Mouse (Mus musculus): Measurements from ENCODE around the gene Nppa. TPM values are rescaled to one million over a fixed set of nuclear protein-coding genes. Genes with fewer than 3 reads are reported as not detected.
"Not testable (repeated sequence)": the region's sequence is repeated elsewhere in the genome, so short reads cannot be mapped to it uniquely, and the experiment has no call there.

Gene Nppa
- total RNA-seq, 2 experiments from 2014 or later: not detected

DNA sequence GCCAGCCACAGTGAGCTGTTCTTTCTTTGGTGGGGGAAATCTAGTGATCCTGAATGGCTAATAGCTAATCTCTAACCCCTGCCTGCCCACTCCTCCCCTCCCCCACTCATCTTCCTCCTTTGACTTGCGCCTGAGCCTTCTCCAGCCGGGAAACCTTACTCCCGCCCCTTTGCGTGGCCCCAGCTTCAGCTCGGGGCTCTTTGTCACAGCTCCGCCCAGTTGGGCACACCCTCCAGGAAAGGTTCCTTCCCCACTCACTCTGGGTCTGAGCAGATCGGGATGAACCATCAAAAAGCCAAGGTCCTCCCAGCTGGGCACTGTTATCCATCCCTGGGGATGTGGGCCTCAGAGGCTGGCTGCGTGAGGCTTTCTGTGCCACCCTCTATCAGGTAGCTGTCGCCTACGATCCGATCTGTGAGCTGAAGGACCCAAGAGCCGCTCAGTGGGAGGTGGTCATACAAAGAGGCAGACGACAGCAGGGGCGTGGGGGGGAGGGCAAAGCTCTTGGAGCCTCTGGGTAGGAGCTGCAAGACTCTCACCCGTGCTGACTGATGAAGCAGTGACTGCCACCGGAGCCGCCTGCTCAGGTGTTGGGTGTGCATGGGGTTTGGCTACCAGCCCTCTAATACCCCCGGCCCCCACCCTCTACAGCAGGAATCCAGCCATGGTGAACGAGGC lies 40.5 kb downstream of the Nppa start:
- H3K4me3 ChIP-seq: peak overlapping the region; percentile 92
- DNase-seq (ENCODE audit: extremely low spot score in 1 of 2, low spot score in 2 of 2): peak; percentile 48 to 56
- intact Hi-C loops (cut with DNase I): no loop called here
- TF ChIP-seq CTCF (IDR thresholded peaks at IDR 0.05): no peak
- peak overlapping the region; percentile 87 for H3K27ac ChIP-seq

DNA sequence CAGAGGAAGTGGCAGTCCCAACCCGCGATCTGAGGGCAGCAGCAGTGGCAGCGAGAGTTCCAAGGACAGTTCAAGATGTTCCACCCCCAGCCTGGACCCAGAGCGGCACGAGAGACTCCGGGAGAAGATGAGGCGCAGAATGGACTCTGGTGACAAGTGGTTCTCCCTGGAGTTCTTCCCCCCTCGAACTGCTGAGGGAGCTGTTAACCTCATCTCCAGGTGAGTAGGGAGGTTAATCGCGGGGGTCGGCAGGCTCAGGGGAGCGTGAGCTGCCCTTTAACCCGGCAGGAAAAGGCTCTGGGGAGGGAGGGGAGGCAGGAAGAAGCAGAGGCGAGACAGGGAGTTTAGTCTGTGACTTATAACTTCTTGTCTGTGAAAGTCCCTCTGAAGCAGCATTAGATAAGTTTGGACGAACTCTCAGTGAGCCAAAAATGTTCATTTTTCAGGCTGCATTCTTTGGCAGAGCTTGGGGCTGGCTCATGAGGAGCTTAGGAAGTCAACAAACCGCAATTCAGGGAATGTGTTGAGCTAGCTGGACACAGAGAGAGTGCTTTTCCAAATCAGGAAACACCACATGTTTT lies 41.2 kb downstream of the Nppa start:
- H3K4me3 ChIP-seq: peak overlapping the region; percentile 92
- H3K27ac ChIP-seq: peak overlapping the region; percentile 87
- no peak for DNase-seq (ENCODE audit: extremely low spot score in 1 of 2, low spot score in 2 of 2)
- intact Hi-C loops (cut with DNase I): no loop called here
- no peak for TF ChIP-seq CTCF (IDR thresholded peaks at IDR 0.05)

DNA sequence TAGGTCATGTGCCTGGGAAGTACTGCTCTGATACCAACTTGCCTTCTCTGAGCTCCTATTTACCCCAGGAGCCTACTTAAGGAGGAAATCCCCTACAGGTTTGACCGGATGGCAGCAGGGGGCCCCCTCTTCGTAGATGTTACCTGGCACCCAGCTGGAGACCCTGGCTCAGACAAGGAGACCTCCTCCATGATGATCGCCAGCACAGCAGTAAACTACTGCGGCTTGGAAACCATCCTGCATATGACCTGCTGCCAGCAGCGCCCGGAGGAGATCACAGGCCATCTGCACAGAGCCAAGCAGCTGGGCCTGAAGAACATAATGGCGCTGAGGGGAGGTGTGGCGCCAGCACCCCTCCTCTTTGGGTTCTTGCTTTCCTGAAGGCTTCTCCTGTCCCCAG lies 42.8 kb downstream of the Nppa start:
- intact Hi-C loops (cut with DNase I); H3K4me3 ChIP-seq; DNase-seq (ENCODE audit: extremely low spot score in 1 of 2, low spot score in 2 of 2): not testable (repeated sequence)
- peak overlapping the region; percentile 87 for H3K27ac ChIP-seq

DNA sequence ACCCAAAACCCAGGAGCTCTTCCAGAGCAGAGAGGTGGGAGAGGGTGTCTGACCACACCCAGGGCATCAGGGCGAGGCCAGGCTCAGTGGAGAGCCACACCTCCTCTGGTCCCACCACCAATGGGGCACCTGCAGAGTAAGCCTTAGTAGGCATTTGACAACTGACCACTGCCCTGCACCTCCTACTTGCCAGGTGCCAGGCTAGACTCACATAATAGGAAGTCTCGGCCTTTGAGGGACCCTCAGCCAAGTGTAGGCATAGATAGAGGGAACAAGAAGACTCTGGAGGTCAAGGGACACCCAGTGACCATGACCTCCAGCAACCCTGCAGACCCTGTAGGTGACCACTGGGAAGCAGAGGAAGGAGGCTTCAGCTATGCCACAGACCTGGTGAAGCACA lies 43.6 kb downstream of the Nppa start:
- no peak overlapping the region for H3K4me3 ChIP-seq
- intact Hi-C loops (cut with DNase I): no loop called here
- H3K27ac ChIP-seq: no peak overlapping the region
- no peak for TF ChIP-seq CTCF (IDR thresholded peaks at IDR 0.05)
- no peak for DNase-seq (ENCODE audit: extremely low spot score in 1 of 2, low spot score in 2 of 2)

DNA sequence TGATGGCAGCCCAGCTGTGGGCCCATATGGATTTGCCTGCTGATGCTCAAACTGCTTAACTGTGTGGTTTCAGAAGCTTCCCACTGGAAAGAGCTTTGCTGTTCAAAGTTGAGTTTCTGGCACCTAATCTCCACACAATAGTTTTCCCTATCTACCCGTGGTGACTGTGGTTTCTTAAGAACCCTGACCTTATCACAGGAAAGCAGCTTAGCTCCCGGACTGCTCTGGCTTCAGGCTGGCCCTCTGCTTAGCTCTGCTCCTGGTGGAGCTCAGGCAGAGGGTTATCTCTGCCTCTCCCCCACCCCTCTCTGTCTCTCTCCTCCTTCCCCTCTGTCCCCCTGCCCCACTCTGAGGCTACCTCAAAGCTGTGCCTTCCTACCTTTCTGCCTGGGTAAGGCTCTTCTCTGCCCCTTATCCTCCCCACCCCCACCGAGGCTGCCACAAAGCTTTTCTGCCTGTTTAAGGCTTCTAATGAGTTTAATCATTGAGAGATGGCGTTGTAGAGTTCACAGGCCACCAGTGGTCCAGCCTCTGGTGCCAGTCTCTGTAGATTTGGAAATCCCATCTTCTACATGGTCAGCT lies 46.0 kb downstream of the Nppa start:
- Histone ChIP-seq H3K4me3 (no peak overlapping the region), H3K27ac (no peak overlapping the region)
- intact Hi-C loops (cut with DNase I): no loop called here
- no peak for DNase-seq (ENCODE audit: extremely low spot score in 1 of 2, low spot score in 2 of 2)
- no peak for TF ChIP-seq CTCF (IDR thresholded peaks at IDR 0.05)

DNA sequence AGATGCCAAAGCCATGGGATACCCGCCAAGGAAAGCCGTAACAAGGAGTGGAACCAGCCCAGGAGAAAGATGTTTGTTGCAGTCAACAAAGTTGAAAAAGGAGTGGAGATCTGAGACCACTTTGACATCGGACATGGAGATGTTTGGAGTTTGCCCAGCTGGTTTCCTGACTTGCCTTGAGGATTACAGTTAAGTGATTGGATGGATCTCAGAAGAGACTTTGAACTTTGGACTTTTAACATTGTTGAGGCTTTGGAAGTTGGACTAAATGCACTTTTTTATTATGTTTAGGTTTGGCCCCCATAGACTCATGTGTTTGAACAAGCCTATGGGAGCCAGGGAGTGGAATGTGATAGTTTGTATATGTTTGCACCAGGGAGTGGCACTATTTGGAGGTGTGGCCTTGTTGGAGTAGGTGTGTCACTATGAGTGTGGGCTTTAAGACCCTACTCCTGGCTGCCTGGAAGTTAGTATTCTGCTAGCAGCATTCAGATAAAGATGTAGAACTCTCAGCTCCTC lies 49.9 kb downstream of the Nppa start:
- intact Hi-C loops (cut with DNase I); H3K4me3 ChIP-seq; H3K27ac ChIP-seq; DNase-seq (ENCODE audit: extremely low spot score in 1 of 2, low spot score in 2 of 2): not testable (repeated sequence)

DNA sequence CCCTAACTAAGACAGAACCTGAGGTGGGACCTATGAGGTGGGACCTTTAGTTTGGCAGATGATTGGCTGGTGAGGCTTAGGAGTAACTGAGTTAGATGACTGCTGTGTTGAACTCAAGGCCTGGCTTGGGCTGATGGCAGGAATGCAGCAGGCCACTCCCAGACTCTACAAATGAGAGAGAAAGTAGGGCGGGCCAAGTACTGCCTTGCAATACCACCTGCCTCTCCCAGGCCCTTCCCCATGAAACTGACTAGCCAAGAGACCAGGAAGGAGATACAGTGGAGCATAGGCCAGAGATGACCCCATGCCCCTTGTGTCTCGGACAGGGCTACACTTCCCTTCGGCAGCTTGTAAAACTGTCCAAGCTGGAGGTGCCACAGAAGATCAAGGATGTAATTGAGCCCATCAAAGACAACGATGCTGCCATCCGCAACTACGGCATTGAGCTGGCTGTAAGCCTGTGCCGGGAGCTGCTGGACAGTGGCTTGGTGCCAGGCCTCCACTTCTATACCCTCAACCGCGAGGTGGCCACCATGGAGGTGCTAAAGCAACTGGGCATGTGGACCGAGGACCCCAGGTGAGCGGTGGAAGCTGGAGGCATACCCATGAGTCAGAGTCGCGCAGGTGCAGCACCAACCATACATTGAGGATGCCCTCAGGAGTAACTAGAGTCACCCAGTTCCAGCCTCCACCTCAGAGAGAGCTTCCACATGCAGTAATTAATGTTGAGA lies 50.7 kb downstream of the Nppa start:
- intact Hi-C loops (cut with DNase I): no loop called here
- TF ChIP-seq CTCF (IDR thresholded peaks at IDR 0.05): no peak
- DNase-seq (ENCODE audit: extremely low spot score in 1 of 2, low spot score in 2 of 2): no peak
- Histone ChIP-seq H3K27ac (no peak overlapping the region), H3K4me3 (no peak overlapping the region)

Other genes starting within 250 kb of the Nppa start
- gene Zfp984, start 190.9 kb upstream of the Nppa start, total RNA-seq (2021): 1 to 10 TPM; 1.6 to 2.1 TPM
- gene Zfp933, start 152.4 kb upstream of the Nppa start, total RNA-seq (2021): 10 to 100 TPM; 18.2 to 21.5 TPM
- 10 to 100 TPM; 18.6 to 20.3 TPM for gene Miip, start 131.9 kb upstream of the Nppa start, total RNA-seq (2021)
- gene Fv1, start 131.7 kb upstream of the Nppa start, total RNA-seq (2021): 10 to 100 TPM in 1 of 2 experiments, 1 to 10 TPM in 1; 9.9 to 11.8 TPM
- gene Mfn2, start 96.0 kb upstream of the Nppa start, total RNA-seq (2021): 100 to 1,000 TPM; 181 to 199 TPM
- 10 to 100 TPM; 14.2 to 14.4 TPM for gene Plod1, start 64.0 kb upstream of the Nppa start, total RNA-seq (2021)
- 10 to 100 TPM; 28.9 to 31.2 TPM for gene 2510039O18Rik, start 59.8 kb upstream of the Nppa start, total RNA-seq (2021)
- gene Nppb, start 14.9 kb upstream of the Nppa start, total RNA-seq (2021): not detected
- gene Clcn6, start 38.1 kb downstream of the Nppa start, total RNA-seq (2021): 10 to 100 TPM; 81.4 to 84.4 TPM
- 10 to 100 TPM; 30.7 to 32.0 TPM for gene Mthfr, start 38.4 kb downstream of the Nppa start, total RNA-seq (2021)
- 10 to 100 TPM in 1 of 2 experiments, 1 to 10 TPM in 1; 6.6 to 10.2 TPM for gene Agtrap, start 87.3 kb downstream of the Nppa start, total RNA-seq (2021)
- gene Mad2l2, start 129.7 kb downstream of the Nppa start, total RNA-seq (2021): 10 to 100 TPM; 14.2 to 16.1 TPM
- under 1 TPM; 0.20 to 0.30 TPM for gene Draxin, start 130.0 kb downstream of the Nppa start, total RNA-seq (2021)
- 10 to 100 TPM; 28.9 to 30.2 TPM for gene Fbxo6, start 151.4 kb downstream of the Nppa start, total RNA-seq (2021)
- gene Fbxo44, start 159.8 kb downstream of the Nppa start, total RNA-seq (2021): 100 to 1,000 TPM; 140 to 156 TPM
- gene Fbxo2, start 159.9 kb downstream of the Nppa start, total RNA-seq (2021): 100 to 1,000 TPM; 101 to 107 TPM